Mouse (Mus musculus) thymus, postnatal 0 days (tissue): ENCODE results near the gene P3h4. TPM values are rescaled to one million over a fixed set of nuclear protein-coding genes. Genes with fewer than 3 reads are reported as not detected.
A peak's percentile ranks its signal among the peaks of the same experiment; 100 is the strongest.

ENCODE experiments used
- DNase-seq: peaks from one replicate; pipeline ENCODE4 v3.0.0-alpha.2; 2015; ENCODE audit warnings: low spot score
- polyA plus RNA-seq: library from polyadenylated mRNA; unstranded; fragments of >200 nt; fragmentation: Nextera tagmentation; extraction: Ambion mirVana; gene quantifications from 2 replicates; pipeline ENCODE4 v1.2.1, GENCODE M21; 2015

The P3h4 gene
- polyA plus RNA-seq, 1 experiment from 2014 or later: 14.8 TPM

GRCm38 (mm10) chr11:100393733-100394132 is 20.9 kb downstream of the P3h4 start:
- DNase-seq: no peak

- DNase-seq: no peak
Observed at GRCm38 (mm10) chr11:100392958-100393357, 21.7 kb downstream of the P3h4 start.

DNA sequence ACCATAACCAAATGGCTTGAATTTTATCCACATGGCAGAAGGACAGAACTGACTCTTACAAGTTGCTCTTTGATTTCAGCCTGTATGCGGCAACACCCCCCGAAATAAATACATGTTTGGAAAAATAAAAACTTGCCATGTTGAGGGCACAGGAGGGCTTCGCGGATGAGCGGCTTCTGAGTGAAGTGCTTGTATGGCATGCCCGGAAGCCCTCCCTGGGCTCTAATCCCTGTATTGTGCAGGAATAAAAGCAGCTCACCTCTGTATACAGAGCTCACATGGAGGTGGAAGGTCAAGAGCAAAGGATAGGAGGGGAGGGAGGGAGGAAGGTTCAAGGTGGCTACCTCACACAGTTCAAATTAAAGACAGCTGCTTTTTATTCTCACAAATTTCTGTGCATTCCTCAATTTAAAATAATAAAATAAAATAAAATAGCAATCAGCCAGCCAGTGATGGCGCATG is 22.7 kb downstream of the P3h4 start:
- no peak for DNase-seq

- DNase-seq: no peak
Observed at GRCm38 (mm10) chr11:100391081-100391883, 23.4 kb downstream of the P3h4 start.

- DNase-seq: no peak
Observed at GRCm38 (mm10) chr11:100389931-100390445, 24.6 kb downstream of the P3h4 start.

- DNase-seq: no peak
Observed at GRCm38 (mm10) chr11:100388588-100388987, 26.0 kb downstream of the P3h4 start.

- DNase-seq: no peak
Observed at GRCm38 (mm10) chr11:100387589-100388375, 26.9 kb downstream of the P3h4 start.

GRCm38 (mm10) chr11:100387111-100387510 is 27.5 kb downstream of the P3h4 start:
- no peak for DNase-seq

DNA sequence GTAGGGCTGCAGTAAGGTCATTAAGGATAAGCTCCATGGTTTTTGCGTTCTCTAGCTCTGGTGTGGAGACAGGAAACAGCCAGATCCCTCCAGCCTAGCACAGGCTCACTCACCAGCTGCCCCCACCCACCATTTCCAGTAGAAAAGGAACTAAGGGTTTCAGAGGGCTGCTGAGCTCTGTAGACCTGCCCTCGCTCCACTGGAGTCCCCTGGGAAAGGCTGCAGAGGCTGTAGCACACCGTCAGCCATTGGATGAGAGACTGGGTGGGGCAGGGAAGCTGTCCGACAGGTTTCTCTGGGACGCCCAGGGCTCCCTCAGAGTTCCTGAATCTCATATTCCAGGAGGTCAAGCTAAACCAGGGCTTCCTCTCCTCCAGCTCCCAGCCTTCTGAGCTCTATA is 28.1 kb downstream of the P3h4 start:
- DNase-seq: no peak

DNA sequence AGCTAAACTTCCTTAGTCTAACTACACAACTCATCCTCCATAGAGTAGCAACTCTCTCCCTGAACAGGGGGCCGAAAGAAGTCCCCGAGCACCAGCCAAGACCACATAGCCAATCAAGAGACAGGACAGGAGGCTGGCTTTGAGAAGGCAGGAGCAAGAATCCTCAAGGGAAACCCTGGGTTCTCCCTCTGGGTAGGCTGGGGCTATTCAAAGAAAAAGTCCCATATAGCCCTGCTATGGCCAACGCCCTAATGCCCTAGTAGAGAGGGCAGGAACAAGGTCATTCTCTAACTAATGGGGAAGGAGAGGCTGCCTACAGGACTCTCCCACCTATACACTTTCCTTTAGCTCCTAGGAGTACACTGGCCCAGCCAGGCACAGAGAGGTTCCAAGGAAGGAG is 29.6 kb downstream of the P3h4 start:
- no peak for DNase-seq

- DNase-seq: no peak
Observed at GRCm38 (mm10) chr11:100382682-100383081, 32.0 kb downstream of the P3h4 start.

DNA sequence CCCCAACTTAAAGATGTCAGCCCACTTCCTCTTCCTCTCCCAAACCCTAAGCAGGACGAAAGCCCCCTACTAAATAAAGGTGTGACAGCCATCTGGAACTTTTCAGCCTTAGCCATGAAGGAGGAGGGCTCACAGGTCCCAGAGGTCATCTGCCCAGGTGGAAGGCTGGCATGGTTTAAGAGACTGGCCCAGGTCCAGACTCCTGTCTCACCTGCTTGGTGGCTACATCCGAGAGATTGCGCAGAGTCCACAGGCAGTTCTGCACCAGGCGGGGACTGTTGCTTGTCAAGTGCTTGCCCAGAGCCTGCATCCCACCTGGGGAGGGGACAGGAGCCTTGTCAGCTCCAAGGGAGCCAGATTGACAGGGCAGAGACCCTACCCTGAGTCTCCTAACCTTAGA is 35.3 kb downstream of the P3h4 start:
- DNase-seq: no peak

DNA sequence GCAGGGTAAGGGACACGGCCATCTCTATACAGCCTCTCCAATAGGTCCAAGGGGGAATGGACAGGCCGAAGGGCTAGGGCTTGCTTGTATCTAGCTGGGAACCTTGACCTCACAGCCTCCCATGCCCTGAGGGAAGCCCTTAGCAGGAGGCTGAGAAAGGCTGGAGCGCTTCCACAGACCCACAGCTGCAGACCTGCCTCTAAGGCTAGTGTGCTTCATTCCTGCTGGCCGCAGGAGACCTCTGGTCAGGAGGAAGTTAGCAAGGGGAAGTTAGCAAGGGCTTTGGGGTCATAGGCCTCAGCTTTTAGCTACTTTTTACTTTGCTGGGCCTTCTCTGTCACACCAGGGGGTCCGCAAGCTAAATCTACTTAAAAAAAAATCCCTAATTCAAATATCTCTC is 36.2 kb downstream of the P3h4 start:
- DNase-seq: no peak

DNA sequence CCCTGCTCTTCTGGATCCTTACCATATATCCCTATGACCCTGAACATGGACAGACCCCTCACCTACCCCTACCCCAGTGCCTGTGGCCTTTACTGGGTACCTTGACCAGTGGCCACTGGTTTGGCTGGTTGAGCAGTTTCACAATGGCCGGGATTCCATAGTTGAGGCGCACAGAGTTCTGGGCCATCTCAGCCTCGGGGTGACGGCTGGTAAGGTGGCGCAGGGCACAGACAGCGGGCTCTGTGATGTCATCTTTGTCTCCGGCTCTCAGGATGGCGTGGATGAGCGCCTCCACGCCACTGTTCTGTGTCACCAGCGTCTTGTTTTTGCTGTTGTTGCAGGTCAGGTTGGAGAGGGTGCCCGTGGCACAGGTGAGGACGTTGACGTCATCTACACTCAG is 36.6 kb downstream of the P3h4 start:
- no peak for DNase-seq

DNA sequence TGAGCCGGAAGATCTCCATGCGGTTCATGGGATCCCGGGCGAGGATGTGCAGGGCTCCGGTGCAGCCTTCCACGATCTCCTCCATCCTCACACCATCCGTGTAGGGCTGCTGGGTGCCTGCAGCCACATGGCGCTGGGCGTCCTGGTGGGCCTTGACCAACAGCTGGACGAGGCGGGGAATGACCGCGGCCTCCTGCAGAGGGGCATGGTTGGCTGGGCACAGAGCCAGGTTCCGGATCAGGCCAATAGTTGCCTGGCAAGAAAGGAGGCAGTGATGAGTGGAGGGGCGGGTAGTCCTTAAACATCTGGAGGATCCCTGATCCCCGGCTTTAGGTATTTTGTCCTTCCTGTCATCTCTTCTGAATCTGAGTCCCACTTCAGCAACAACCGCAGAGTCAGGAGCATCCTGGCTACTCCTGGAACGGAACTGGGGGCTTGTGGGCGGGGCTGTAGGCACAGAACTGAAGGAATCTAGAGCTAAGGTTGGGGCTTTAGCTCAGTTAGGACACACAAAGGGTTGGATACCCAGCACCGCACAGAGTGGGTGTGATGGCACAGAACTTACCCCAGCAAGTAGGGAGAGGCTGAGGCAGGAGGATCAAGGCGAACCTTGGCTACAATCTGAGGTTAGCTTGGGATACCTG is 37.8 kb downstream of the P3h4 start:
- DNase-seq: no peak

GRCm38 (mm10) chr11:100376005-100376404 is 38.6 kb downstream of the P3h4 start:
- DNase-seq: no peak

GRCm38 (mm10) chr11:100375127-100375526 is 39.5 kb downstream of the P3h4 start:
- no peak for DNase-seq

DNA sequence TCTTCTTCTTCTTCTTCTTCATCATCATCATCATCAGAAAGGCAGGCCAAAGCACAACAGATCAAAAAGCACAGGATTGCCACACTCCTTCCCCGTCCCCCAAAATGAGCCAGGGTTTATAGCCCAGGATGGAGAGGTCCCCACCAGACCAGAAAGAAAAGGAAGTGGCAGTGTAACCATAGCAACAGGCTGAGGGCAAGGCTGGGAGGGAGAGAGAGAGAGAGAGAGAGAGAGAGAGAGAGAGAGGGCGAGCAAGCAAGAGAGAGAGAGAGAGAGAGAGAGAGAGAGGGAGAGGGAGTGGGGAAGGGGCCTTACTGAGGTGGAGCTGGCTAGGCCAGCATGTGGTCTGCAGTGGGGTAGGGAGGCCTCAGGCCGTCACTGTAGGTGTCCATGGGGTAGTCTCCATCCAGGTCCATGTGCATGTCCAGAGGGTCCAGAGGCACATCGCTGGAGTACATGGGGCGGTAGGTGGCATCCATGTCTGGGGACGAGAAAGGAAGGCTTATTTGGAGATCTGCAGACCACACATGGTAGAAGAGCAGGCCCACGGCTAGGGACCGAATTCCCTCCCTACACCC is 42.6 kb downstream of the P3h4 start:
- DNase-seq: peak; percentile 19

DNA sequence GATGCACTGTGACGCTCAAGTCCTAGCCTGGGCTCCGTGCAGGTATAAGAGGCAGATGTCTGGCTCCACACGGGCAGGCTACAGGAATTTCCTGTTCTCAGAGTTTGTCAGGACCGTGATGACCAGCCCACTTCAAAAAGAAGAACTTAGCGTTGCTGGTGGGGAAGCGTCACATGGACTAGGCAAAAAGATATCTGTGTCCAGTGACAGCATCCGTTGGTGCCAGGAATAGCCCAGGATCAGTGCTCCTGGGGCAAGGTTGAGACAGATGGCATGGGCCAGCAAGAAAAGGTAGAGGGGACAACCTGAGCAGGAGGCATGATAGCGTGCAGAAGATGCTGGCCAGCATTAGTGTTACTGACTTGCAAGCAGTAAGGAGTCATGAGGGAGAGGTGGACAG is 44.8 kb downstream of the P3h4 start:
- no peak for DNase-seq

DNA sequence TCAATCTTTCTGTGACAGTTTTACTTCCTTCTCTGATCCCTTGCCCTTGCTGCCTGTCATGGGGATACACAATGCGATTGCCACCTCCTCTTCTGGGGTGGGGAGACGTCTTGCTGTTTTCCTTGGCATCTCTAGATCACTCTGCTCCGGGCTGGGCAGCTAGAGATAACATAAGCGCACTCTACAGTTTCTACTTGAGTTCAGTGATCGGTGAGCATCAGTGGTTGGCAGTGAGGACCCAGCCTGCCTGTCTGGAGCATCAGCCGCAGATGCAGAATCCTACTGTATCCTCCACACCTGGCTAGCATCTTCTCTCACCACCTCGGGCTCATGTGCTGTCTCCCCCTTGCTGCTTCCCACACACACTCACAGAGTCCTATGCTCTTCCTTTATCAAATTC is 45.5 kb downstream of the P3h4 start:
- DNase-seq: no peak

DNA sequence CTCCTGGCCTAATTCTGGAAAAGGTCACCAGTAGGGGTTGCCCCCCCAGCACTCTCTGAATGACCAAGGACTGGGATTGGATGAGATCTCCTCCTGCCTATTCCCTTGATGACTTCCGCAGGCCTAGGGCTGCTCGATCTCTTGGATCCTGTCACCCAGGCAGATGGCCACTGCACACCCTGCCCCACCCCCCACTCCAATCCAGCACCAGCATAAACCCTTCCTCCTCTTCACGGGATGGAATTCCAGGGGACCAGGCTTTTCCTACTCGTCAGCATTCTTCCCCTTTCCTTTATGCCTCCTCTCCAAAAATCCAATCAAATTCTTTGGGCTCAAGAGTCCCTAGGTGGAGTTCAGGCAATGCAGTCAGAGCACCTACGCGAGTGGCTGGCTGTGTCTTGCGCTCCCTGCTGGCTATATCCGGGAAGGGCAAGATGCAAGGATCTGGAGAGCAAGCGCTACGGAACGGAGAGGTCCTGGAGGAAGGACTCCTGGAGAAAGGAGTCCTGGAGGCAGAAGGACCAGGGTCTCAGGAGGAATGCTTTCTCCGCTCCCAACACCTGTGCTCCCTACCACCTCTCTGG is 51.6 kb downstream of the P3h4 start:
- DNase-seq: peak; percentile 69
